Mouse (Mus musculus) kidney, adult 11 months (tissue): Measurements from ENCODE around the gene Fam221b.

Source experiments
- DNase-seq: peaks from one replicate; pipeline ENCODE4 v3.0.0; 2022

The Fam221b gene

GRCm38 (mm10) chr4:43656339-43657109 lies 12.4 kb downstream of the Fam221b start, which contains the start of gene Hint2:
Hint2 (minus strand) TSS chr4:43656466.
- DNase-seq: peak; percentile 99

- DNase-seq: peak; percentile 73
These were observed 13.1 kb downstream of the Fam221b start for GRCm38 (mm10) chr4:43655656-43656338.

- DNase-seq: no peak
These were observed 15.6 kb downstream of the Fam221b start, which contains the start of gene Spag8 for GRCm38 (mm10) chr4:43653161-43654015. Spag8 (minus strand) TSS chr4:43653594.

GRCm38 (mm10) chr4:43652726-43653125 lies 16.2 kb downstream of the Fam221b start:
- DNase-seq: peak; percentile 87

- DNase-seq: no peak
These were observed 19.2 kb downstream of the Fam221b start for GRCm38 (mm10) chr4:43649783-43650182.

- peak; percentile 1 for DNase-seq
These were observed 28.5 kb downstream of the Fam221b start for GRCm38 (mm10) chr4:43640491-43640890.

- DNase-seq: peak; percentile 0
These were observed 28.9 kb downstream of the Fam221b start for GRCm38 (mm10) chr4:43640076-43640475.

GRCm38 (mm10) chr4:43636751-43637150 lies 32.2 kb downstream of the Fam221b start:
- DNase-seq: no peak

GRCm38 (mm10) chr4:43634621-43635374 lies 34.1 kb downstream of the Fam221b start:
- peak; percentile 1 for DNase-seq

GRCm38 (mm10) chr4:43633736-43634135 lies 35.2 kb downstream of the Fam221b start:
- DNase-seq: no peak

- no peak for DNase-seq
These were observed 35.6 kb downstream of the Fam221b start for GRCm38 (mm10) chr4:43633296-43633695.

- peak; percentile 36 for DNase-seq
These were observed 36.7 kb downstream of the Fam221b start for GRCm38 (mm10) chr4:43631956-43632920.

GRCm38 (mm10) chr4:43631046-43631955 lies 37.6 kb downstream of the Fam221b start, which contains the start of gene Npr2:
Npr2 (plus strand) TSS chr4:43631935.
- DNase-seq: no peak

GRCm38 (mm10) chr4:43630671-43631045 lies 38.3 kb downstream of the Fam221b start:
- DNase-seq: no peak

GRCm38 (mm10) chr4:43630030-43630581 lies 38.8 kb downstream of the Fam221b start:
- peak; percentile 78 for DNase-seq

GRCm38 (mm10) chr4:43629106-43629817 lies 39.7 kb downstream of the Fam221b start:
- no peak for DNase-seq

GRCm38 (mm10) chr4:43620146-43620778 lies 48.7 kb downstream of the Fam221b start:
- no peak for DNase-seq

GRCm38 (mm10) chr4:43613060-43613730 lies 55.8 kb downstream of the Fam221b start:
- DNase-seq: no peak
